21 mouse cellular contexts compared by ENCODE assay signal in genomic region chr2:59485080-59485479, GRCm38 (mm10). TPM values are rescaled to one million over a fixed set of nuclear protein-coding genes. Genes with fewer than 3 reads are reported as not detected.
DNase-seq lines count a peak whose midpoint lies in the region; ATAC-seq lines count a peak whose summit lies in the region.
"Had no signal": no experiment of that assay in that cellular context is flagged by ENCODE, and none has a peak within 500 bp of the region (broad histone marks: within the 10 kb centered on the region; RNA-seq: fewer than 3 reads in every experiment).

No protein-coding gene starts in this region.

- no peak for DNase-seq in forebrain, embryonic 10.5 days (ENCODE audit: extremely low spot score, low spot score)
- DNase-seq in forebrain, embryonic 11.5 days (ENCODE audit: low spot score) = no peak
- DNase-seq in lung, postnatal 4 days = no peak
- peak; percentile 29 for DNase-seq in Muller cell, postnatal 12 days (ENCODE audit: inconsistent ontology term)
- DNase-seq in urinary bladder, postnatal 25 days (ENCODE audit: low spot score) = no peak
- DNase-seq in thymus, postnatal 4 days = no peak
- DNase-seq: liver, embryonic 13.5 days; lung, adult 18-20 months had no signal

- ATAC-seq in forebrain, embryonic 11.5 days (replicated peaks; ENCODE audit: low FRiP score) = no peak
- ATAC-seq in lung, embryonic 16.5 days (ENCODE audit: low read depth) = peak; percentile 60; the same call in 1 of the 2 replicates
- ATAC-seq in stomach, embryonic 14.5 days (ENCODE audit: insufficient number of reproducible peaks, insufficient read depth, low FRiP score, low read depth) = peak; percentile 53; the same call in 1 of the 2 replicates
- ATAC-seq: intestine, embryonic 16.5 days; Patski had no signal

- H3K27me3 ChIP-seq in forebrain, embryonic 10.5 days (ENCODE audit: poor library complexity, severe bottlenecking) = no peaks in the 10 kb centered on the region
- H3K27me3 ChIP-seq in forebrain, embryonic 11.5 days (ENCODE audit: control insufficient read depth, insufficient read depth, low read length) = no peaks in the 10 kb centered on the region
- H3K27me3 ChIP-seq in lung, embryonic 16.5 days (ENCODE audit: control insufficient read depth, insufficient read depth, low read depth, low read length) = no peaks in the 10 kb centered on the region
- H3K27me3 ChIP-seq in stomach, embryonic 14.5 days (ENCODE audit: control insufficient read depth, insufficient read depth, low read length) = no peaks in the 10 kb centered on the region
- H3K27me3 ChIP-seq: forebrain, embryonic 13.5 days; heart, embryonic 15.5 days; limb, embryonic 15.5 days; liver, embryonic 13.5 days; Patski had no signal

- H3K36me3 ChIP-seq in forebrain, embryonic 10.5 days (replicated peaks) = no peaks in the 10 kb centered on the region
- no peaks in the 10 kb centered on the region for H3K36me3 ChIP-seq in forebrain, embryonic 11.5 days (ENCODE audit: control insufficient read depth, insufficient read depth, low read length)
- no peaks in the 10 kb centered on the region for H3K36me3 ChIP-seq in lung, embryonic 16.5 days (ENCODE audit: control insufficient read depth, insufficient read depth, low read length)
- H3K36me3 ChIP-seq in stomach, embryonic 14.5 days (ENCODE audit: control insufficient read depth, insufficient read depth, low read length) = no peaks in the 10 kb centered on the region
- H3K36me3 ChIP-seq: G1E; heart, embryonic 15.5 days; limb, embryonic 10.5 days; limb, embryonic 15.5 days; liver, embryonic 13.5 days; midbrain, embryonic 10.5 days had no signal

- H3K4me3 ChIP-seq in forebrain, embryonic 10.5 days = no peak overlapping the region
- H3K4me3 ChIP-seq in forebrain, embryonic 11.5 days (ENCODE audit: low read depth, low read length) = no peak overlapping the region
- H3K4me3 ChIP-seq in lung, embryonic 16.5 days (ENCODE audit: low read length) = no peak overlapping the region
- H3K4me3 ChIP-seq in stomach, embryonic 14.5 days (ENCODE audit: low read depth, low read length) = no peak overlapping the region
- H3K4me3 ChIP-seq: erythroblast, embryonic 14.5 days; forebrain, embryonic 13.5 days; heart, embryonic 15.5 days; limb, embryonic 10.5 days; limb, embryonic 15.5 days; liver, embryonic 13.5 days; midbrain, embryonic 10.5 days had no signal

- H3K4me1 ChIP-seq in forebrain, embryonic 10.5 days = peaks cover 21% of the 10 kb centered on the region
- H3K4me1 ChIP-seq in forebrain, embryonic 11.5 days (replicated peaks; ENCODE audit: control insufficient read depth, insufficient read depth, low read length) = no peaks in the 10 kb centered on the region
- H3K4me1 ChIP-seq in lung, embryonic 16.5 days (replicated peaks; ENCODE audit: control insufficient read depth, insufficient read depth, low read length) = peaks cover 8% of the 10 kb centered on the region; the same call in 1 of the 2 replicates
- H3K4me1 ChIP-seq in stomach, embryonic 14.5 days (ENCODE audit: control insufficient read depth, insufficient read depth, low read length) = 0 out of 2 replicates have a peak, but pooled peaks cover 2% of the 10 kb centered on the region
- H3K4me1 ChIP-seq: limb, embryonic 15.5 days; liver, embryonic 13.5 days had no signal

- no peak overlapping the region for H3K9ac ChIP-seq in forebrain, embryonic 11.5 days (ENCODE audit: low read length)
- no peak overlapping the region for H3K9ac ChIP-seq in lung, embryonic 16.5 days (ENCODE audit: low read length)
- no peak overlapping the region for H3K9ac ChIP-seq in stomach, embryonic 14.5 days (replicated peaks; ENCODE audit: low read depth, low read length)
- H3K9ac ChIP-seq: forebrain, embryonic 13.5 days; heart, embryonic 15.5 days; limb, embryonic 15.5 days; liver, embryonic 13.5 days had no signal

- H3K4me2 ChIP-seq in forebrain, embryonic 11.5 days (ENCODE audit: low read depth, low read length, severe bottlenecking) = no peak overlapping the region
- no peak overlapping the region for H3K4me2 ChIP-seq in lung, embryonic 16.5 days (ENCODE audit: low read depth, low read length)
- no peak overlapping the region for H3K4me2 ChIP-seq in stomach, embryonic 14.5 days (replicated peaks; ENCODE audit: low read depth, low read length)
- H3K4me2 ChIP-seq: forebrain, embryonic 13.5 days; limb, embryonic 15.5 days; liver, embryonic 13.5 days had no signal

- no peaks in the 10 kb centered on the region for H3K9me3 ChIP-seq in forebrain, embryonic 10.5 days
- no peaks in the 10 kb centered on the region for H3K9me3 ChIP-seq in forebrain, embryonic 11.5 days (ENCODE audit: control insufficient read depth, low read length)
- H3K9me3 ChIP-seq in lung, embryonic 16.5 days (ENCODE audit: control insufficient read depth, low read length) = no peaks in the 10 kb centered on the region
- H3K9me3 ChIP-seq in stomach, embryonic 14.5 days (ENCODE audit: control insufficient read depth, low read depth, low read length) = no peaks in the 10 kb centered on the region
- H3K9me3 ChIP-seq: forebrain, embryonic 13.5 days; G1E; heart, embryonic 15.5 days; limb, embryonic 10.5 days; limb, embryonic 15.5 days; liver, embryonic 13.5 days; midbrain, embryonic 10.5 days had no signal

- H3K27ac ChIP-seq in forebrain, embryonic 10.5 days = 0 out of 2 replicates have a peak overlapping the region, but pooled peaks have one; percentile 9
- H3K27ac ChIP-seq in forebrain, embryonic 11.5 days (ENCODE audit: low read depth, low read length) = no peak overlapping the region
- peak overlapping the region; percentile 33 for H3K27ac ChIP-seq in lung, embryonic 16.5 days (ENCODE audit: low read length)
- peak overlapping the region; percentile 67; the same call in 1 of the 2 replicates for H3K27ac ChIP-seq in stomach, embryonic 14.5 days (ENCODE audit: low read length)
- H3K27ac ChIP-seq: forebrain, embryonic 13.5 days; heart, embryonic 15.5 days; kidney, postnatal 0 days; limb, embryonic 10.5 days; limb, embryonic 15.5 days; liver, embryonic 13.5 days; midbrain, embryonic 10.5 days had no signal

- WGBS in forebrain, embryonic 10.5 days = 68% methylated on average over 2 of the region's 2 CpGs
- WGBS in forebrain, embryonic 11.5 days = 81% methylated on average over 2 of the region's 2 CpGs
- whole genome bisulfite sequencing in lung, embryonic 16.5 days = 58% methylated on average over 2 of the region's 2 CpGs
- 41% methylated on average over 2 of the region's 2 CpGs for WGBS in stomach, embryonic 14.5 days

RNA-seq across cellular contexts. Expression of gene Dapl1, which starts 0.6 kb away (rescaled TPM):
- 1.2 and 1.9 TPM in 2 replicates for polyA plus RNA-seq in forebrain, embryonic 10.5 days (2016; fragmentation: Nextera tagmentation; extraction: Ambion mirVana)
- 0.69 and 1.1 TPM in 2 replicates for polyA plus RNA-seq in forebrain, embryonic 11.5 days (2014; fragmentation: Nextera tagmentation; extraction: Ambion mirVana)
- 5.3 and 5.4 TPM in 2 replicates for polyA plus RNA-seq in lung, embryonic 16.5 days (2015; fragmentation: Nextera tagmentation; extraction: Ambion mirVana)
- polyA plus RNA-seq in stomach, embryonic 14.5 days (2014; fragmentation: Nextera tagmentation; extraction: Ambion mirVana) = 43.6 and 44.3 TPM in 2 replicates
- polyA plus RNA-seq: erythroblast, embryonic 14.5 days; forebrain, embryonic 13.5 days; G1E; intestine, embryonic 16.5 days; neural tube, embryonic 14.5 days; Patski had no signal
